Mouse (Mus musculus) right cerebral cortex, postnatal 14 days (tissue): Measurements from ENCODE around the gene Rcbtb2.

Source experiments
- DNase-seq: peaks from one replicate; pipeline ENCODE4 v3.0.0; 2022

Rcbtb2 gene

GRCm38 (mm10) chr14:73217062-73217461 lies 94.2 kb downstream of the Rcbtb2 start:
- no peak for DNase-seq

- no peak for DNase-seq
Observed at GRCm38 (mm10) chr14:73222316-73222970, 99.6 kb downstream of the Rcbtb2 start.

- no peak for DNase-seq
Observed at GRCm38 (mm10) chr14:73226346-73226745, 103.5 kb downstream of the Rcbtb2 start.

GRCm38 (mm10) chr14:73226849-73227248 lies 104.0 kb downstream of the Rcbtb2 start:
- no peak for DNase-seq

GRCm38 (mm10) chr14:73231286-73231982 lies 108.6 kb downstream of the Rcbtb2 start:
- no peak for DNase-seq

- no peak for DNase-seq
Observed at GRCm38 (mm10) chr14:73234468-73235031, 111.7 kb downstream of the Rcbtb2 start.

GRCm38 (mm10) chr14:73237848-73238321 lies 115.0 kb downstream of the Rcbtb2 start, which contains the start of gene Lpar6:
TSS of gene Lpar6 (plus strand) at chr14:73237895.
- no peak for DNase-seq

- no peak for DNase-seq
Observed at GRCm38 (mm10) chr14:73238498-73239250, 115.8 kb downstream of the Rcbtb2 start.

GRCm38 (mm10) chr14:73239291-73239690 lies 116.5 kb downstream of the Rcbtb2 start:
- no peak for DNase-seq

GRCm38 (mm10) chr14:73239857-73240256 lies 117.0 kb downstream of the Rcbtb2 start:
- DNase-seq = no peak

- no peak for DNase-seq
Observed at GRCm38 (mm10) chr14:73244061-73244597, 121.3 kb downstream of the Rcbtb2 start.

GRCm38 (mm10) chr14:73250056-73250455 lies 127.2 kb downstream of the Rcbtb2 start:
- no peak for DNase-seq

GRCm38 (mm10) chr14:73252276-73252675 lies 129.4 kb downstream of the Rcbtb2 start:
- no peak for DNase-seq

GRCm38 (mm10) chr14:73253453-73254251 lies 130.8 kb downstream of the Rcbtb2 start:
- no peak for DNase-seq

GRCm38 (mm10) chr14:73254412-73254811 lies 131.6 kb downstream of the Rcbtb2 start:
- no peak for DNase-seq

GRCm38 (mm10) chr14:73255426-73255970 lies 132.7 kb downstream of the Rcbtb2 start:
- no peak for DNase-seq

GRCm38 (mm10) chr14:73257348-73257747 lies 134.5 kb downstream of the Rcbtb2 start:
- no peak for DNase-seq
